Mouse (Mus musculus): ENCODE measurements around the gene Gm2696. TPM values are rescaled to one million over a fixed set of nuclear protein-coding genes. Genes with fewer than 3 reads are reported as not detected.

Gm2696 gene
- polyA plus RNA-seq, 1 experiment = not detected

DNA sequence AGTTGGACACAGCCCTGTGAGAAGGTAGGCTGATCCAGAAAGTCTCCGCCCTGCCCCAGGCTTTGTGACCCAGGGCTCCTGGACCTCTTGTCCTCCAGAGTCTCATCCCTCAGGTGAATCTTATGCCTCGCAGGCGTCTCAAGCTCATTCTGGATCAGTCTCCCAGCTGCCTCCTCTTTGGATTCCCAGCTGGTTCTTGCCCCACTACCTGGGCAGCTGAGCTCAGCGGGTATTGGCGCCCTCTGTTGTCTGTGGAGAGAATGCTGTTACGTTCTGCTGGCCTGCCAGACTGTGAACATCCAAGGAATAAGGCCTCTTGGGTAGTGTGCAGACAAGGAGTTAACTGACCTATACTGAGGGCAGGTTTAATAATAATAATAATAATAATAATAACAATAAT is 64.5 kb downstream of the Gm2696 start:
- Histone ChIP-seq H3K4me3 (no peak overlapping the region), H3ac (ENCODE audit: control insufficient read depth, insufficient read length) (no peak overlapping the region), H3K36me3 (ENCODE audit: control insufficient read depth, insufficient read depth) (no peaks in the 10 kb centered on the region), H3K79me2 (ENCODE audit: control insufficient read depth, insufficient read depth) (no peaks in the 10 kb centered on the region), H3K4me2 (ENCODE audit: low read depth) (no peak overlapping the region), H3K27me3 (ENCODE audit: control insufficient read depth, insufficient read depth, insufficient read length) (no peaks in the 10 kb centered on the region)
- TF ChIP-seq TCF3 (IDR thresholded peaks at IDR 0.05; ENCODE audit: insufficient read length, low read depth) (no peak), POLR2A (IDR thresholded peaks at IDR 0.05; ENCODE audit: insufficient read length, low read depth) (no peak), USF1 (IDR thresholded peaks at IDR 0.05; ENCODE audit: low read depth) (no peak), E2F4 (IDR thresholded peaks at IDR 0.05; ENCODE audit: insufficient read depth) (no peak), MYOG (IDR thresholded peaks at IDR 0.05; ENCODE audit: control insufficient read depth in 1 of 3, insufficient read depth in 1 of 3, insufficient read length in 2 of 3, low read depth in 2 of 3) (no peak), MAX (IDR thresholded peaks at IDR 0.05; ENCODE audit: low read depth) (no peak), POLR2AphosphoS2 (IDR thresholded peaks at IDR 0.05; ENCODE audit: insufficient read length, low read depth) (no peak), CEBPB (IDR thresholded peaks at IDR 0.05; ENCODE audit: insufficient read depth, poor library complexity, severe bottlenecking) (no peak), REST (IDR thresholded peaks at IDR 0.05; ENCODE audit: insufficient read depth, insufficient read length) (no peak), MYOD1 (IDR thresholded peaks at IDR 0.05; ENCODE audit: control insufficient read depth in 1 of 3, insufficient read length in 2 of 3, low read depth in 2 of 3) (no peak), TCF12 (IDR thresholded peaks at IDR 0.05; ENCODE audit: insufficient read depth, poor library complexity, severe bottlenecking) (no peak), SRF (IDR thresholded peaks at IDR 0.05; ENCODE audit: control insufficient read depth, insufficient read length, low read depth) (no peak)

DNA sequence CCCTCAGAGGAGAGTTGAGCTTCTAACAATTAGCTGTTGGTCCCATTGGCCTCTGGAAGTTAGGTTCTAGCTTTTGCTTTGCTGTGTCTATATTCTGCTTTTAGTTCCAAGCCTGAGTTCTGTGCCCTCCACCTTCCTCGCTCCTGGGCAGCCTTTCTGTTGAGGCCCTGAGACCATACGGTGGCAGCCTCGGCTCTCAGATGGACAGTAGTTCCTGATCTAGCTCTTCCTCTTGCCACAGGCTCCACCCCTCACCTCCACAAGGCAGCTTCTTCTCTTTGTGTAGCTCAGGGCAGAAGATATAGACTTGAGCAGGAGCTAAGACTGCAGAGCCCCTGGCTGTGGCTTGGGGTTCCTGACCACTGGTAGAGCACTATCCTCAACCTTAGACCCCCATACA is 65.8 kb downstream of the Gm2696 start:
- H3K4me3 ChIP-seq = no peak overlapping the region

DNA sequence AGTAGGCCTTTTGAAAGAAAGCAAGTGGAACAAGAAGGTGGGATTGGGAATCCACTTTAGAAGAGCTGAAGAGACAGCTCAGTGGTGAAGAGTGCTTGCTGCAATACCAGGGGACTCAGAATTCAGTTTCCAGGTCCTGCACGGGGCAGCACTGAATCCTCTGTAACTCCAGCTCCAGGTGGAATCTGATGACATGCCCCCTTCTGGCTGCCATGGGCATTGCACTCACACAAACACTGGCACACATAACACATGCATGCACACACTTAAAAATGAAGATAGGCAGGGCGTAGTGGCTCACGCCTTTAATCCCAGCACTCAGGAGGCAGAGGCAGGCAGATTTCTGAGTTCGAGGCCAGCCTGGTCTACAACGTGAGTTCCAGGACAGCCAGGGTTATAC is 68.1 kb downstream of the Gm2696 start:
- Histone ChIP-seq H3K4me2 (ENCODE audit: low read depth) (no peak overlapping the region), H3ac (ENCODE audit: control insufficient read depth, insufficient read length) (no peak overlapping the region), H3K36me3 (ENCODE audit: control insufficient read depth, insufficient read depth) (no peaks in the 10 kb centered on the region), H3K27me3 (ENCODE audit: control insufficient read depth, insufficient read depth, insufficient read length) (no peaks in the 10 kb centered on the region), H3K79me2 (ENCODE audit: control insufficient read depth, insufficient read depth) (no peaks in the 10 kb centered on the region), H3K4me3 (no peak overlapping the region)
- TF ChIP-seq SRF (IDR thresholded peaks at IDR 0.05; ENCODE audit: control insufficient read depth, insufficient read length, low read depth) (no peak), MYOG (IDR thresholded peaks at IDR 0.05; ENCODE audit: control insufficient read depth in 1 of 3, insufficient read depth in 1 of 3, insufficient read length in 2 of 3, low read depth in 2 of 3) (no peak), POLR2AphosphoS2 (IDR thresholded peaks at IDR 0.05; ENCODE audit: insufficient read length, low read depth) (no peak), TCF12 (IDR thresholded peaks at IDR 0.05; ENCODE audit: insufficient read depth, poor library complexity, severe bottlenecking) (no peak), E2F4 (IDR thresholded peaks at IDR 0.05; ENCODE audit: insufficient read depth) (no peak), POLR2A (IDR thresholded peaks at IDR 0.05; ENCODE audit: insufficient read length, low read depth) (no peak), CEBPB (IDR thresholded peaks at IDR 0.05; ENCODE audit: insufficient read depth, poor library complexity, severe bottlenecking) (no peak), MYOD1 (IDR thresholded peaks at IDR 0.05; ENCODE audit: control insufficient read depth in 1 of 3, insufficient read length in 2 of 3, low read depth in 2 of 3) (no peak), TCF3 (IDR thresholded peaks at IDR 0.05; ENCODE audit: insufficient read length, low read depth) (no peak), REST (IDR thresholded peaks at IDR 0.05; ENCODE audit: insufficient read depth, insufficient read length) (no peak), MAX (IDR thresholded peaks at IDR 0.05; ENCODE audit: low read depth) (no peak), USF1 (IDR thresholded peaks at IDR 0.05; ENCODE audit: low read depth) (no peak)

More for the DNA sequence above, 65.8 kb downstream of the Gm2696 start:
- Histone ChIP-seq H3ac (ENCODE audit: control insufficient read depth, insufficient read length) (no peak overlapping the region), H3K27me3 (ENCODE audit: control insufficient read depth, insufficient read depth, insufficient read length) (no peaks in the 10 kb centered on the region), H3K36me3 (ENCODE audit: control insufficient read depth, insufficient read depth) (no peaks in the 10 kb centered on the region), H3K79me2 (ENCODE audit: control insufficient read depth, insufficient read depth) (no peaks in the 10 kb centered on the region), H3K4me2 (ENCODE audit: low read depth) (no peak overlapping the region)
- TF ChIP-seq E2F4 (IDR thresholded peaks at IDR 0.05; ENCODE audit: insufficient read depth) (no peak), TCF3 (IDR thresholded peaks at IDR 0.05; ENCODE audit: insufficient read length, low read depth) (no peak), SRF (IDR thresholded peaks at IDR 0.05; ENCODE audit: control insufficient read depth, insufficient read length, low read depth) (no peak), MYOG (IDR thresholded peaks at IDR 0.05; ENCODE audit: control insufficient read depth in 1 of 3, insufficient read depth in 1 of 3, insufficient read length in 2 of 3, low read depth in 2 of 3) (no peak), REST (IDR thresholded peaks at IDR 0.05; ENCODE audit: insufficient read depth, insufficient read length) (no peak), USF1 (IDR thresholded peaks at IDR 0.05; ENCODE audit: low read depth) (no peak), TCF12 (IDR thresholded peaks at IDR 0.05; ENCODE audit: insufficient read depth, poor library complexity, severe bottlenecking) (no peak), CEBPB (IDR thresholded peaks at IDR 0.05; ENCODE audit: insufficient read depth, poor library complexity, severe bottlenecking) (no peak)

Other genes starting within 250 kb of the Gm2696 start
- 237 TPM for gene Pttg1ip, start 233.0 kb upstream of the Gm2696 start, polyA plus RNA-seq (2012; fragmentation: generic; extraction: Trizol)
- gene Sumo3, start 208.6 kb upstream of the Gm2696 start, polyA plus RNA-seq (2012; fragmentation: generic; extraction: Trizol) = 127 TPM
- gene Gm49325, start 208.5 kb upstream of the Gm2696 start, polyA plus RNA-seq (2012; fragmentation: generic; extraction: Trizol) = 8.8 TPM
- 181 TPM for gene Ube2g2, start 192.4 kb upstream of the Gm2696 start, polyA plus RNA-seq (2012; fragmentation: generic; extraction: Trizol)
- gene Tspear, start 128.1 kb upstream of the Gm2696 start, polyA plus RNA-seq (2012; fragmentation: generic; extraction: Trizol) = not detected
- gene Gm19402, start 123.9 kb upstream of the Gm2696 start, polyA plus RNA-seq (2012; fragmentation: generic; extraction: Trizol) = not detected
- gene Gm9508, start 117.4 kb upstream of the Gm2696 start, polyA plus RNA-seq (2012; fragmentation: generic; extraction: Trizol) = not detected
- not detected for gene Gm10272, start 108.1 kb upstream of the Gm2696 start, polyA plus RNA-seq (2012; fragmentation: generic; extraction: Trizol)
- not detected for gene Gm10024, start 103.2 kb upstream of the Gm2696 start, polyA plus RNA-seq (2012; fragmentation: generic; extraction: Trizol)
- not detected for gene Gm10142, start 98.9 kb upstream of the Gm2696 start, polyA plus RNA-seq (2012; fragmentation: generic; extraction: Trizol)
- not detected for gene Krtap12-1, start 94.1 kb upstream of the Gm2696 start, polyA plus RNA-seq (2012; fragmentation: generic; extraction: Trizol)
- gene Gm10100, start 88.2 kb upstream of the Gm2696 start, polyA plus RNA-seq (2012; fragmentation: generic; extraction: Trizol) = not detected
- not detected for gene Gm18596, start 72.0 kb upstream of the Gm2696 start, polyA plus RNA-seq (2012; fragmentation: generic; extraction: Trizol)
- gene Gm9736, start 63.3 kb upstream of the Gm2696 start, polyA plus RNA-seq (2012; fragmentation: generic; extraction: Trizol) = not detected
- not detected for gene Gm3233, start 55.0 kb upstream of the Gm2696 start, polyA plus RNA-seq (2012; fragmentation: generic; extraction: Trizol)
- gene Gm3238, start 43.4 kb upstream of the Gm2696 start, polyA plus RNA-seq (2012; fragmentation: generic; extraction: Trizol) = not detected
- not detected for gene Gm7138, start 37.7 kb upstream of the Gm2696 start, polyA plus RNA-seq (2012; fragmentation: generic; extraction: Trizol)
- gene Gm3250, start 32.1 kb upstream of the Gm2696 start, polyA plus RNA-seq (2012; fragmentation: generic; extraction: Trizol) = not detected
- gene Gm7137, start 26.5 kb upstream of the Gm2696 start, polyA plus RNA-seq (2012; fragmentation: generic; extraction: Trizol) = not detected
- gene Gm9639, start 19.6 kb upstream of the Gm2696 start, polyA plus RNA-seq (2012; fragmentation: generic; extraction: Trizol) = not detected
- not detected for gene Gm19668, start 15.5 kb upstream of the Gm2696 start, polyA plus RNA-seq (2012; fragmentation: generic; extraction: Trizol)
- gene Gm9507, start 2.8 kb upstream of the Gm2696 start, polyA plus RNA-seq (2012; fragmentation: generic; extraction: Trizol) = not detected
- gene Krtap10-4, start 12.4 kb downstream of the Gm2696 start, polyA plus RNA-seq (2012; fragmentation: generic; extraction: Trizol) = not detected
- not detected for gene Krtap10-10, start 21.3 kb downstream of the Gm2696 start, polyA plus RNA-seq (2012; fragmentation: generic; extraction: Trizol)
- not detected for gene Gm36176, start 32.1 kb downstream of the Gm2696 start, polyA plus RNA-seq (2012; fragmentation: generic; extraction: Trizol)
- not detected for gene Gm10318, start 38.2 kb downstream of the Gm2696 start, polyA plus RNA-seq (2012; fragmentation: generic; extraction: Trizol)
- gene Gm3285, start 47.3 kb downstream of the Gm2696 start, polyA plus RNA-seq (2012; fragmentation: generic; extraction: Trizol) = not detected
- 0.01 TPM for gene Lrrc3, start 87.9 kb downstream of the Gm2696 start, polyA plus RNA-seq (2012; fragmentation: generic; extraction: Trizol)
- gene Trpm2, start 155.9 kb downstream of the Gm2696 start, polyA plus RNA-seq (2012; fragmentation: generic; extraction: Trizol) = not detected
- 12.8 TPM for gene 1810043G02Rik, start 163.8 kb downstream of the Gm2696 start, polyA plus RNA-seq (2012; fragmentation: generic; extraction: Trizol)
- 122 TPM for gene Pfkl, start 195.4 kb downstream of the Gm2696 start, polyA plus RNA-seq (2012; fragmentation: generic; extraction: Trizol)
- 1.1 TPM for gene Dnmt3l, start 227.3 kb downstream of the Gm2696 start, polyA plus RNA-seq (2012; fragmentation: generic; extraction: Trizol)
- gene Aire, start 228.9 kb downstream of the Gm2696 start, polyA plus RNA-seq (2012; fragmentation: generic; extraction: Trizol) = 0.38 TPM

Measured in myocyte (in vitro differentiated cells).